Mouse (Mus musculus) c-Kit-positive CD71-positive TER-119-negative erythroid progenitor cells, embryonic 14.5 days (primary cell): Measurements from ENCODE around the gene Mllt11.

Source experiments
- DNase-seq: peaks from one replicate; pipeline ENCODE4 v3.0.0-alpha.2; 2013; ENCODE audit warnings: low read depth

The Mllt11 gene

GRCm38 (mm10) chr3:95172526-95173255 lies 59.3 kb downstream of the Mllt11 start:
- DNase-seq = no peak

GRCm38 (mm10) chr3:95171105-95171504 lies 60.9 kb downstream of the Mllt11 start:
- DNase-seq = no peak

- no peak for DNase-seq
These were observed 62.0 kb downstream of the Mllt11 start for GRCm38 (mm10) chr3:95169996-95170395.
